Mouse (Mus musculus) cerebral cortex, adult 2 months (tissue): Measurements from ENCODE around the gene Rnf121.

ENCODE experiments used
- WGBS: fragments of 180-500 bp; shearing (Covaris S2); methylation state at CpG from one replicate; pipeline ENCODE4 v1.1.7; 2018; 5-methylcytosine and 5-hydroxymethylcytosine counted together

Rnf121 gene

DNA sequence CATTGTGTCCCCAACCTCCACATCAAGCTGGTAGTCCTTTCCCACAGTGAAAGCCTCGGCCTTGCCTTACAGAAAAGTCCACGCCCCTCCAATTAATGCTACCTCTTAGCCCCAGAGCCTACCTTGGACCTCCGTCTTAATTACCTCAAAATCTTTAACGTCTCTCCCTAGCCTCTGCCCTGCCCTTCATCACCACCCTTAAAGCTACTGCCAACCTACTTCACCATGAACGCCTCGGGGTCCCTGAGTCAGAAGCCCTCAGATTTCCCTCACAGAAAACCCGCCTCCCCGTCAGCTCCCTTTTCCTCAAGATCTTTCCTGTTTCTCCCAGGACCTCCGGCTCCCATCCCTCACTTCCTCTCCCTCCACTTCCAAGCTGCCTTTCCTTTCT lies 619 bp downstream of the Rnf121 start:
- WGBS, result under 1% methylated on average over 9 of the region's 9 CpGs

DNA sequence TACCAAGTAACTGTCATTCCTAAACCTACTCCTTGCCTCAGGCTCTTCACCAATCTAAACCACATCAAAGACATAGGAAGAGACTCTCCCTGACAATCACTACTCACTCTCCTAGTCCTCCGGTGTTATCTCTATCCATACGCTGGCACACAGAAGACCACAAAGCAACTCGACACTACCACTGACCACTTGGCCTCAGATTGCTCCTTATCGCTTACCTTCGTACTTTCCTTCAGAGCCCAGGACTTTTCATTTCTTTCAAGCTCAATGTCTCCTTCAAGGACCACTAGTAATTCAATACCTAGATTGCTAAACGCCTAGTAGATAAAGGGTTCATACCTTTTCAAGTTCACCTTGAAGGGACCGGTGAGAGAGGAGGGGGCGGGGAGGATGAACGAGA lies 1.4 kb downstream of the Rnf121 start:
- 88% methylated on average over 9 of the region's 9 CpGs for WGBS

DNA sequence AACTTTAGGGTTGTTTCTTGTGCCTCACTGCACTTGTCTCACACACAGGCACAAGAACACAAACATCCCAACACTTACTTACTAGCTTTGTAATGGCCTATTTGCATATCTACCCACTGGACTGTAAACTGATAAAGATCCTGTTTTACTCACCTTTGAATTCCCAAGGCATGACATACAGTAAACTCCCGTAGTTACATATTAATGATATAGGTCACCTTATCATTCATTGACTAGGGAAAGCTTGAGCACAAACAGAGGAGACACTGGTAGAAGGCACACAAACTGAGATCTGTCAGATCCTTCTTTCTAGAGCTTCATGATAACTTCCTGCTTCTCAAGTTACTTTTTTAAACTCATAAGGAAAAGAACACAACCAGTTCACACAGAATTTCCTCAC lies 3.1 kb downstream of the Rnf121 start:
- 70% methylated on average over 1 of the region's 1 CpGs for WGBS

DNA sequence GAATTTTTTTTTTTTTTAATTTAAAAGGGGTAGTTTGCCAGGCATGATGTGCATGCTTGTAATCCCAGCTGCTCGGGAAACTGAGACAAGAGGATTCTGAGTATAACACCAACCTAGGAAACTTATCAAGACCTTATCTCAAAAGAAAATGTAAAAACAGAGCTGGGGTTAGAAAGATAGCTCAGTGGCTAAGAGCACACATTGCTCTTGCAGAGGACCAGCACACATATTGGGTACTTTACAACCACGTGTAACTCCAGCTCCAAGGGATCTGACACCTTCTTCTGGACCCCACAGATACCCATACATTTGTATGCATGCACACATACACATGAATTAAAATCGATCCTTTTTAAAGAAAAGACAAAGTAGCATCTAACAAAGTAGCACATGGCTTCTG lies 3.9 kb downstream of the Rnf121 start:
- WGBS, result 81% methylated on average over 3 of the region's 3 CpGs

DNA sequence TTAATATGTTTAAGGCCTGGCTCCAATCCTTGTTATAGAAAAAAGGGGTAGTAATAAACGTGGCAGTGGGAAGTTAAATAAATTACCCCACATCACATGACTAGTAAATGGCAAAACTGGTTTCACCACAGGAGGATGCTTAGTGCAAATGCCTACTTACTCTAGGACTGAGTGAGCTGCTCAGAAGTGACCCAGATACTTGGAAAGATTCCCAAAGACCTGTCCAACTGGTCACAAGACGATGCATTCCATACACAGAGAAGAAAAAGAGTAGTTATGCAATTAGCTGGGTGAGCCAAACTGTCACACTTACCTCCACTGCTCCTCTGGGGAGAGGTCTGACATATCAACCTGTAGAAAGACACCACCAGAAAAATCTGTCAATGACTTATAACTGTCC lies 23.0 kb downstream of the Rnf121 start:
- WGBS, result 59% methylated on average over 2 of the region's 2 CpGs

DNA sequence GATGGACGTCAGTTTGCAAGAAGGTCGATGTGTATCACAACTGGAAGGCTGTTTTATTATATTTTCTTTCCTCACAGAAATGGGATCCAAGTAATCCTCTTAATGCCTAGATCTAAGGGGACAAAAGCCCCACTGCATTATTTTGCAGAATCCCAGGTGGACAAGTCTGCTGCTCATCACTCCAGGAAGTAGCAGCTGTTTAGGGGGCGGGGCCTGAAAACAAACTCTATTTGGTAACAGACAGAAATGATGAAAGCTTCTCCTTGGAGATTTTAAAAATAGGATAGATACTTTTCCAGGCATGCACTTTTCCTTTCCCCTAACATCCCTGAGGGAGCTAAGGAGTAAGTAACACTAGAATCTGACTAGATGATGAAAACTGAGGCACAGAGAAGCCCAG lies 28.0 kb downstream of the Rnf121 start:
- WGBS, result 83% methylated on average over 3 of the region's 3 CpGs

DNA sequence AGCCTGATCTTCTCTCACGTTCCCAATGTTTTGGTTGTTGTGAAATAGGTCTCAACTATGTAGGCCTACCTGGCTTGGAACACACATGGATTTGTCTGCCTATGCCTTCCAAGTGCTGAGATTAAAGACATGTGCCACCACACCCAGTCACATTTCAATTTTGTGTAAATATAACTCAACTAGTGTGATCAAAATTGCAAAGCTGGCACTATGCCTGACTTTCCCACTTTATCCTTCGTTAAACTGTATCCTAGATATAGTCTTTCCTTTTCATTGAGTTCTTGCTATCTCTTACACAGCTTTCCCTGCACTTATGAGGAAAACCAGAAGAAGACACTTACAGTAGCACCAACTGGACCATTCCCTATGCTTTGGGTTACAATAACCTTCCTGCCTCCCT lies 29.7 kb downstream of the Rnf121 start:
- WGBS, result 48% methylated on average over 2 of the region's 2 CpGs

DNA sequence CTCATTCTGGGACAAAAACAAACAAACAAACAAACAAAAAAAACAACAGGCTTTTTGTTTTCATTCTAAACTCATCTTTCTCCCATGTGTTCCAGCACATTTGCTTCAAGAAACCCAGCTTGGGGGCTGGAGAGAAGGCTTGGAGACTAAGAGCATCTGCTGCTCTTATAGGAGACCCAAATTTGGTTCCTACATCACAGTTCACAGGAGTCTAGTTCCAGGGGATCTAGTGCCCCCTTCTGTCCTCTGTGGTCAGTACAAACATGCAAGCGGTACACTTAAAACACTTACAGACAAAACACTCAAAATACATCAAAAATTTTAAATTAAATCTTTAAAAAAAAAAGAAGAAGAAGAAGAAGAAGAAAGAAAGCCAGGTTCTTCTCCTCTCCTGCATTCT lies 30.4 kb downstream of the Rnf121 start:
- 76% methylated on average over 1 of the region's 1 CpGs for WGBS

DNA sequence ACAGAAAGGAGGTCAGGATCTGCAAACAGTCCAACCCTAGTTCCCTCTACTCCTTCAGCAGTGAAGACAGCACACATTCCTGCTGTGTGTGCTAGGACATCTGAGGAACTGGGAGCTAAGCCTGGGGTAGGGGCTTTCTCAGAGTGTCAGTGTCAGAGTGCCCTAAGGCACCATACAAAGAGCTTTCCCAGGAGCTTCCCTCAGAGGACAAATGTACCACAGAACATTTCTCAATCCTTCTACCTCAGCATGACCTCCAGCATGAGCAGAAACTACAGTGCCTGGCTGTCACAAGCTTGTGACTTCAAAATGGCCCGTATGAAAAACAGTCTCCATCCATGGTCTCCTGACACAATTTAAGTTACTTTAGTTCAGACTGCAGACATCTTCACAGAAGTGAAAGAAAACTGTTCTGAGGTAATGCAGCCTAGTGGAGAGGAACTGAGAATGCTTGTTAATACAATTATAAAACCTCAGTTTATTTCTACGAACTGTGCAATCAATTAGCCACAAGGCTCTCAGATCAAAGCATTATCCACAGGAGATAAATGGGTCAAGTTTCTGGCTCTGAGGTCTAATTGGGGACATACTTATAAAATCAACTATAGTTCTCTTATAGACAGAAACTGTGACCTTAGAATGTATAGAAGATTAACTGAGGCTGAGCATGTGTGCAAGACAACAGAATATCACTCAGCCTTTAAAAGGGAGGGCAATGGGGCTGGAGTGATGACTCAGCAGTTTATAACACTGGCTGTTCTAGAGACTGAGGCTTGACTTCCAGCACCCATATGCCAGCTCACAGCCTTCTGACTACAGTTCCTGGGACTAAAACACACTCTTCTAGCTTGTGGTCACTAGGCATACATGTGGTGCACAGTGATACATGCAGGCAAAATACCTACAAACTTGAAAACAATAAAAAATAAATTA lies 39.8 kb downstream of the Rnf121 start:
- WGBS, result 70% methylated on average over 2 of the region's 2 CpGs

DNA sequence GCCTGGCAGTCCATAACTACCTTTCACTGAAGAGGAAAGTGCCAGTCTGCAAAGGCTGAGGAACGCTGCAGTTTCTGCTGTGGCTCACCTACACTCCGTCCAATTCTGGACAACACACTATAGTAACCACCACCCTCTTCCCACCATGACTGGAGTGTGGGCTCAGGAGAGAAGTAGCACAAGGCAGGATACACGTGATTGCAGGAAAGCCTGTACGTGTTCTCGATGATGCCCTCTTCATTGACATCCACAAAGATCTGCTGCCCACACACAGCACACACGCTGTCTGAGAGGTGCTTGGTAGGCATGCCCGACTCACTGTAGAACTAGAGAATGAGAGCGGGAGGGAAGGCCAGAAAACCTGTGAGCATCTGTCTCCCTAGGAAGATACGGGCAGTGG lies 41.4 kb downstream of the Rnf121 start:
- 59% methylated on average over 9 of the region's 9 CpGs for WGBS

DNA sequence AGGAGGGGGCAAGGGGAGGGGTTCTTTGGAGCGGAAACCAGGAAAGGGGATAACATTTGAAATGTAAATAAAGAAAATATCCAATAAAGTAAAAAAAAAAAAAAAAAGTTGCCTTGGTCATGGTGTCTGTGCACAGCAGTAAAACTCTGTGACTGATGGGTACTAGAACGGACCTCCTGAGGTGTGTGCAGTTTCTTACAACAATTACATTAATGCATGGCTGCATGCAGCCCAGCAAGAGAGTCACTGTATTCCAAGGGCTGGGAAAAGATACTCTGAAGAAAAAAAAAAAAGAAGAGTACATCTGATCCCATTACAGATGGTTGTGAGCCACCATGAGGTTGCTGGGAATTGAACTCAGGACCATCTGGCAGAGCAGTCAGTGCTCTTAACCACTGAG lies 44.3 kb downstream of the Rnf121 start:
- 96% methylated on average over 2 of the region's 2 CpGs for WGBS

DNA sequence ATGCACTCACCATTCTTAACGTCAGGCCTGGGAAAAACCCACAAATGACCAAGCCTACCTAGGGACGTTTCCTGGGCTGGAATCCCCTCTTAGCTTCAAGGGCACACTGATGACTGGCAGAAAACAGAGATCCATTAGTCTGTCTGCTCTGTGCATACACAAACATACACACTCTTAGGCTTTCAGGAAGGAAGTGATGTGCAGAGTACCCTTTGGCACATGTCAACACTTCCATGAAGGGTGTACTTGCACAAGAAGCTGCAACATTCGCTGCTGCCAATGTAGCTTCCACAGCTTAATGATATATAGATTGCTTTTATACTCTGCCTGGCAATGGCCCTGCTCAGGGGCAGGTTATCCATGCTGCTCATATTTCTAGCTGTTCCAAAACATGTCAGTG lies 45.9 kb downstream of the Rnf121 start:
- WGBS, result 59% methylated on average over 3 of the region's 3 CpGs

DNA sequence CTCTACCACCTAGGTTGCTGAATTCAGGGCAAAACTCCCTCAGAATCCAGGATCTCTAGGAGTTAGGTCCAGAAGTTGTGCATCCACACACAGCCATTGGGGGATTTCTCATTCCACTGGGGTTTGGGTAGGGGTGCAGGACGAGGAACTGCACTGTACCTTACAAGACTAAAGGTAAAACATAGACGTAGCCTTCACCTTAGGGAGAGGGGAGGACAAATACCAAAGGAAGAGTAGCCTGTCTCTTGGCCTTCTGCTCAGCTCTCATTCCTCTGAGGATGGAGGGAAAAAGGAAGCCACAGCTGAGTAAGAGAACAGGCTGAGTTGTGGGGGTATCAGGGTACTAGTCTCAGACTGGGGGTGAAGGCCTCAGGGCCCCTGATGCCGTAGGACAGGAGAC lies 46.7 kb downstream of the Rnf121 start, which contains the start of gene Il18bp:
Gene Il18bp, minus strand, starts transcription at position 101 of the 400 bp plus-strand sequence.
- 93% methylated on average over 3 of the region's 3 CpGs for WGBS

DNA sequence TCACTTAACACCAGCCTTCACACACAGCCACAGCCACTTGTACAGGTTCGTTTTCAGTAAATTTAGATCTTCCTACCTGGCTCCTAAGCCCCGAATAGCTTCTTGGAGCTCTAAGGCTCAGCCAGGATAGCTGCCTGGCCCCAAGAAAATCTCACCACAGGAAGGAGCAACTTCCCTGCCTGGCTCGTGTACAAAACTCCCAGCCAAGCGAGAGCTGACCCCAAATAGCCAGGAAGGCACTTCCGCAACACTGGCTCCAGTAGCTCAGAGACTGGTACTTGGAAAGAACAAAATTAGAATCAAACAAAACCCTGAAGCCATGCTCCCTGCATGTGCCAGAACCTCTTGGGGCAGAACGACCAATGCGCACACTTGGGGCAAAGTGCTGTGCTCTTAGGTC lies 47.2 kb downstream of the Rnf121 start:
- 45% methylated on average over 7 of the region's 7 CpGs for WGBS

DNA sequence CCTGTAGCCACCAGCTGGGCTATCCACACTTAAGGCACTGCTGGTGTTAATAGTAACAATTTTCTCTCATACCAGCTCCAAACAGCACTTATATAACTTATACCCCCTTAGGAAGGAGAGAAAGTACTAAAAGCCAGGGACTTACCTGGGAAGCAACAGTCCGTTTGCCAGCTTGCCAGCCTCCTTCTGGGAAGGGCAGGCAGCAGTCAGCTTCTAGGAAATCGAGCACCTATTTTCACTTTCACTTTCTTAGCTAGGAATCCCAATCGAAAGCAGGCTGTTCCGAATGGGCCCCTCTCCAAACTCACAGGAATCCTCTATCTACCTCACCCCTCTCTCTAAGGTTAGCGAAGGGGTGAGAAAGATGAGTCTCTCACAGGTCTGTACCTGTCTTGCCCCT lies 47.8 kb downstream of the Rnf121 start:
- 56% methylated on average over 5 of the region's 5 CpGs for WGBS

DNA sequence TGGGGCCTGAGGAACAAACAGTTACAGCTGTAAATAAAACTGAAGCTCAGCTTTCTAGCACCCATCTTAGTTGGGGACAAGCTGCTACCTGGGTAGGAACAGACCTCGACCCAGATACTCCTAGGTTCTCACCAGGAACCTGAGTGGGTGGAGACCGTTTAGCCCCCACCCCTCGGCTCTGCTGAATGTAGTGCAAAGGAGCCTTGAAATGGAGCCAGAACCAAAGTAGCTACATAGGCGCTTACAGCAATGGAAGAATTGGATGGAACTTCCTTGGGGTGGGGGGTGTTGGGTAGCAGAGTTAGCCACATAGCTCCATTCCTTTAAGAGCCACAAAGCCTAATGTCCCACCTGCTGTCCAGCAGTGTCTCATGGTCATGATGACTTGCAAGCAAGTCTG lies 48.3 kb downstream of the Rnf121 start:
- 45% methylated on average over 4 of the region's 4 CpGs for WGBS

DNA sequence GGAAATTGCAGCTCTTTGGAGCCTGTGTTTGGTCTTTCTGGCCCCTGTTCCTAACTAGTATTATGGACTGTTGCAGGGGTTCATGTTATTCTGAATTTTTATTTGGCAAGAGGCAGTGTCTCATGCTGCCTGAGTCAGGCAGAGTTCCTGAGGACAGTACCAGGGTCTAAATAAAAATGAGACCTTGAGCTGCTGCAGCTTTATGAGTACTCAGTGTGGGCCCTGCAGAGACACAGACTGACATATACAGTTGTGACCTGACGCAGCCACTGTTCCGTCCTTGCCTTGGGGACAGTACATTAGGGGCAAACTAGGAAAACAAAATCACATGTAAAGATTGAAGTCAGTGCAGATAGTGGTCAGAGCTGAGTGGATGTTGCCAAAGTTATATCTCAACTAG lies 50.3 kb downstream of the Rnf121 start:
- WGBS, result 84% methylated on average over 2 of the region's 2 CpGs

DNA sequence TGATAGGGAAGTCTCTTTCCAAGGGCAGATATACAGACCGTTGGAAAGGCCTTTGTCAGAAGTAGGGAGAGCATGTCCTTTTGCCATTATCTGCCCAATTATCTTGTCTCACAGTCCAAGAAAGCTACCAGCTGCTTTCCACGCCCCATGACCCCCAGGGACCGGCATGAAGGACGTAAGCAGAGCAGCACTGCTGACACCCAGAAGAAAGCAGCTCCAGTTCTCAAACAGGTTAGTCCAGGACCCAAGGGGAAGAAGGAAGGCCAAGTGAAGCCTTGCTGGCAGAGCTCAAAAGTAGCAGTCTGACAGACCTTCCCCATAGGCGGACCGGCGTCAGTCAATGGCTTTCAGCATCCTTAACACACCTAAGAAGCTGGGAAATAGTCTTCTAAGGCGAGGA lies 51.9 kb downstream of the Rnf121 start:
- 89% methylated on average over 8 of the region's 8 CpGs for WGBS

DNA sequence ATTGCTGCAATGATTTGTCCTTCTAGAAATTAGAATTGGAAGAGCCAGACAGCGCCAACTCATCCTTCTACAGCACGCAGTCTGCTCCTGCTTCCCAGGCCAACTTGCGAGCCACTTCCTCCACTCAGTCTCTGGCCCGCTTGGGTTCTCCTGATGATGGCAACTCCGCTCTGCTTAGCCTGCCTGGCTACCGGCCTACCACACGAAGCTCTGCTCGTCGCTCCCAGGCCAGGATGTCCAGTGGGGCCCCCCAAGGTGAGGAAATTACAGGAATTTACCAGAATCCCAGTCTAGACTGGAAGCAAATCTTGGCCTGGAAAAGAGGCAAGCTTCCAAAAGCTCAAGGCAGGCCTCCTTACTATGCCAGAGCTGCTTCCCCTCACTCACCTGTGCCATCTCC lies 53.4 kb downstream of the Rnf121 start:
- 61% methylated on average over 9 of the region's 9 CpGs for WGBS

DNA sequence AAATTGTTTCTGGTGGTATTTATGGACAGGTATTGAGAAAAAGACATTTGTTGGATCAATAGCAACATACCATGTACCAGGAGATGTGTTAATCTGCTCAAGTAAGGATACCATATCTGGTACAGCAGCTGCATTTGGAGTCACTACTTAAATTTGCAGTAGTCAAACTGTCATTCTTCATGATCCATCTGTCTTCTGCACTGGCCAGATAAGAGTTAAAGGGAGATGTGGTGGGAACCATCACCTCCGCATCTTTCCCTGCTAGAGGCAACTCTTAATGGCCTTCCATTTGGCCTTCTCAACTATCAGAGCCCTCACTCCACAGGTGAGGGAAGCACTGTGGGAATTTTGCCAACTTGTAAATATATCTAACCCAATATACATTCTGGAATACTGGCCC lies 58.7 kb downstream of the Rnf121 start:
- 89% methylated on average over 1 of the region's 1 CpGs for WGBS

DNA sequence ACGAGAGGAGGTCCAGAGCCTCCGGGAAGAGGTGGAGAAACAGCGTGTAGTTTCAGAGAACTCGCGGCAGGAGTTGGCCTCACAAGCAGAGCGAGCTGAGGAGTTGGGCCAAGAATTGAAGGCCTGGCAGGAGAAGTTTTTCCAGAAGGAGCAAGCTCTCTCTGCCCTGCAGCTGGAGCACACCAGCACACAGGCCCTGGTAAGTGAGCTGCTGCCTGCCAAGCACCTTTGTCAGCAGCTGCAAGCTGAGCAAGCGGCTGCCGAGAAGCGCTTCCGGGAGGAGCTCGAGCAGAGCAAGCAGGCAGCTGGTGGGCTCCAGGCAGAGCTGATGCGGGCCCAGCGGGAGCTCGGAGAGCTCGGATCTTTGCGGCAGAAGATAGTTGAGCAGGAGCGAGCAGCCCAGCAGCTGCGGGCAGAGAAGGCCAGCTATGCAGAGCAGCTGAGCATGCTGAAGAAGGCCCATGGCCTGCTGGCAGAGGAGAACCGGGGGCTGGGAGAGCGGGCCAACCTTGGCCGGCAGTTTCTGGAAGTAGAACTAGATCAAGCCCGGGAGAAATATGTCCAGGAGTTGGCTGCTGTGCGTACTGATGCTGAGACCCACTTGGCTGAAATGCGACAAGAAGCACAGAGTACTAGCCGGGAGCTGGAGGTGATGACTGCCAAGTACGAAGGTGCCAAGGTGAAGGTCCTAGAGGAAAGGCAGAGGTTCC lies 64.2 kb downstream of the Rnf121 start:
- WGBS, result 52% methylated on average over 26 of the region's 26 CpGs

DNA sequence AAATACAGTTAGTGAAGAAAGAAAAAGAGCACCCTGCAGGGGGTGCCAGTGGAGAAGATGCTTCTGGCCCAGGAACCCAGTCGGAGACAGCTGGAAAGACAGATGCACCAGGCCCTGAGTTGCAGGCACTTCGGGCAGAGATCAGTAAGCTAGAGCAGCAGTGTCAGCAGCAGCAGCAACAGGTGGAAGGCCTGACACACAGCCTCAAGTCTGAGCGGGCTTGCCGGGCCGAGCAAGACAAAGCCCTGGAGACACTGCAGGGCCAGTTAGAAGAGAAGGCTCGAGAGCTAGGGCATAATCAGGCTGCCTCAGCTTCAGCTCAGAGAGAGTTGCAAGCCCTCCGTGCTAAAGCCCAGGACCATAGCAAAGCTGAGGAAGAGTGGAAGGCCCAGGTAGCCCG lies 65.0 kb downstream of the Rnf121 start:
- 71% methylated on average over 8 of the region's 8 CpGs for WGBS

DNA sequence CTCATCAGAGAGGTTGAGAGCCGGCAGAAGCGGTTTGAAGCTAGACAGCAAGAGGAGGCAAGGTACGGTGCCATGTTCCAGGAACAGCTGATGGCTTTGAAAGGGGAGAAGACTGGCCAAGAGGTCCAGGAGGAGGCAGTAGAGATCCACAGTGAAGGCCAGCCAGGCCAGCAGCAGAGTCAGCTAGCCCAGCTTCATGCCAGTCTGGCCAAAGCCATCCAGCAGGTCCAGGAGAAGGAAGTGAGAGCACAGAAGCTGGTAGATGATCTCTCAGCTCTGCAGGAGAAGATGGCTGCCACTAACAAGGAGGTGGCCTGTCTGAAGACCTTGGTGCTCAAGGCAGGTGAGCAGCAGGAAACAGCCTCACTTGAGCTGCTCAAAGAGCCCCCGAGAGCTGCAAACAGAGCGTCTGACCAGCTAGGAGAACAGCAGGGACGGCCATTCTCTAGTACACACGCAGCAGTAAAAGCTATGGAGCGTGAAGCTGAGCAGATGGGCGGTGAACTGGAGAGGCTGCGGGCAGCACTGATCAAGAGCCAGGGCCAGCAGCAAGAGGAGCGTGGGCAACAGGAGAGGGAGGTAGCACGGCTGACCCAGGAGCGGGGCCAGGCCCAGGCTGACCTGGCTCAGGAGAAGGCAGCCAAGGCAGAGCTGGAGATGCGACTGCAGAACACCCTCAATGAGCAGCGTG lies 65.7 kb downstream of the Rnf121 start:
- WGBS, result 70% methylated on average over 15 of the region's 15 CpGs
